Mouse (Mus musculus) myocyte (in vitro differentiated cells): ENCODE results near the gene Ubxn6. TPM values are rescaled to one million over a fixed set of nuclear protein-coding genes. Genes with fewer than 3 reads are reported as not detected.
A peak's percentile ranks its signal among the peaks of the same experiment; 100 is the strongest.

Experiments
- H3K27me3 ChIP-seq: one replicate; pipeline ENCODE4 v1.6.1; 2011; ENCODE audit not compliant: control insufficient read depth, insufficient read depth, insufficient read length
- H3K36me3 ChIP-seq: one replicate; pipeline ENCODE4 v1.6.1; 2011; ENCODE audit not compliant: control insufficient read depth, insufficient read depth
- H3K4me2 ChIP-seq: one replicate; pipeline ENCODE4 v1.6.1; 2011; ENCODE audit warnings: low read depth, control low read depth
- H3K4me3 ChIP-seq: one replicate; pipeline ENCODE4 v1.5.1; 2011; ENCODE audit warnings: mild to moderate bottlenecking, control low read depth, moderate library complexity
- H3K79me2 ChIP-seq: one replicate; pipeline ENCODE4 v1.6.1; 2011; ENCODE audit not compliant: control insufficient read depth, insufficient read depth
- H3ac ChIP-seq: one replicate; pipeline ENCODE4 v1.6.1; 2011; ENCODE audit not compliant: control insufficient read depth, insufficient read length
- CEBPB ChIP-seq: IDR thresholded peaks from 2 replicates; pipeline ENCODE4 v1.6.1; 2011; ENCODE audit warnings: mild to moderate bottlenecking, moderate library complexity; ENCODE audit not compliant: poor library complexity, insufficient read depth, severe bottlenecking
- E2F4 ChIP-seq: IDR thresholded peaks from one replicate; pipeline ENCODE4 v1.6.1; 2011; ENCODE audit warnings: mild to moderate bottlenecking, control low read depth, moderate library complexity; ENCODE audit not compliant: insufficient read depth
- MAX ChIP-seq: IDR thresholded peaks from one replicate; pipeline ENCODE4 v1.6.1; 2011; ENCODE audit warnings: low read depth, mild to moderate bottlenecking, control low read depth
- MYOD1 ChIP-seq, 3 experiments: IDR thresholded peaks; one replicate each; pipeline ENCODE4 v1.6.1; 2011; ENCODE audit warnings: control low read depth in 2 of 3, low read depth in 2 of 3, mild to moderate bottlenecking in 2 of 3, moderate library complexity in 1 of 3; ENCODE audit not compliant: insufficient read length in 2 of 3, control insufficient read depth in 1 of 3
- MYOG ChIP-seq, 3 experiments: IDR thresholded peaks; one replicate each; pipeline ENCODE4 v1.6.1; 2011; ENCODE audit warnings: control low read depth in 2 of 3, low read depth in 2 of 3, mild to moderate bottlenecking in 2 of 3; ENCODE audit not compliant: insufficient read length in 2 of 3, control insufficient read depth in 1 of 3, insufficient read depth in 1 of 3
- POLR2A ChIP-seq: IDR thresholded peaks from one replicate; pipeline ENCODE4 v1.6.1; 2011; ENCODE audit warnings: low read depth, mild to moderate bottlenecking, control low read depth, moderate library complexity; ENCODE audit not compliant: insufficient read length
- POLR2AphosphoS2 ChIP-seq: IDR thresholded peaks from one replicate; pipeline ENCODE4 v1.6.1; 2011; ENCODE audit warnings: low read depth, control low read depth; ENCODE audit not compliant: insufficient read length
- REST ChIP-seq: IDR thresholded peaks from one replicate; pipeline ENCODE4 v1.6.1; 2011; ENCODE audit warnings: mild to moderate bottlenecking, control low read depth, moderate library complexity; ENCODE audit not compliant: insufficient read depth, insufficient read length
- SRF ChIP-seq: IDR thresholded peaks from one replicate; pipeline ENCODE4 v1.6.1; 2011; ENCODE audit warnings: low read depth; ENCODE audit not compliant: control insufficient read depth, insufficient read length
- TCF12 ChIP-seq: IDR thresholded peaks from one replicate; pipeline ENCODE4 v1.6.1; 2011; ENCODE audit warnings: mild to moderate bottlenecking, control low read depth; ENCODE audit not compliant: poor library complexity, insufficient read depth, severe bottlenecking
- TCF3 ChIP-seq: IDR thresholded peaks from one replicate; pipeline ENCODE4 v1.6.1; 2011; ENCODE audit warnings: low read depth, control low read depth; ENCODE audit not compliant: insufficient read length
- USF1 ChIP-seq: IDR thresholded peaks from one replicate; pipeline ENCODE4 v1.6.1; 2011; ENCODE audit warnings: low read depth, mild to moderate bottlenecking, control low read depth, moderate library complexity
- polyA plus RNA-seq: library from polyadenylated mRNA; unstranded; fragments of >200 nt; fragmentation: generic; extraction: Trizol; gene quantifications from one replicate; pipeline ENCODE4 v1.2.1, GENCODE M21; 2012; ENCODE audit warnings: missing spikeins

The Ubxn6 gene
- polyA plus RNA-seq, 1 experiment: 54.3 TPM

GRCm38 (mm10) chr17:56022989-56023290 is 51.9 kb downstream of the Ubxn6 start:
- TF ChIP-seq TCF12 (no peak), SRF (no peak), POLR2AphosphoS2 (no peak), MYOG (IDR thresholded peaks at IDR 0.05; ENCODE audit: control insufficient read depth in 1 of 3, insufficient read depth in 1 of 3, insufficient read length in 2 of 3, low read depth in 2 of 3) (no peak), REST (no peak), TCF3 (no peak), POLR2A (no peak), MAX (no peak), MYOD1 (IDR thresholded peaks at IDR 0.05; ENCODE audit: control insufficient read depth in 1 of 3, insufficient read length in 2 of 3, low read depth in 2 of 3) (no peak), CEBPB (no peak), USF1 (no peak)
- Histone ChIP-seq H3K4me3 (no peak overlapping the region), H3K79me2 (peaks cover 72% of the 10 kb centered on the region), H3K36me3 (no peaks in the 10 kb centered on the region), H3ac (no peak overlapping the region), H3K4me2 (no peak overlapping the region), H3K27me3 (no peaks in the 10 kb centered on the region)

GRCm38 (mm10) chr17:56022131-56022988 is 52.5 kb downstream of the Ubxn6 start:
- Histone ChIP-seq H3K4me3 (no peak overlapping the region), H3K4me2 (no peak overlapping the region), H3K27me3 (no peaks in the 10 kb centered on the region), H3K79me2 (peaks cover 67% of the 10 kb centered on the region), H3K36me3 (no peaks in the 10 kb centered on the region), H3ac (no peak overlapping the region)
- peak; percentile 27 for TF ChIP-seq POLR2AphosphoS2
- no peak for TF ChIP-seq REST

GRCm38 (mm10) chr17:56021161-56021910 is 53.5 kb downstream of the Ubxn6 start:
- H3ac ChIP-seq: no peak overlapping the region
- H3K4me3 ChIP-seq: no peak overlapping the region
- H3K4me2 ChIP-seq: no peak overlapping the region
- TF ChIP-seq POLR2A (peak; percentile 5), CEBPB (no peak)
- no peaks in the 10 kb centered on the region for H3K27me3 ChIP-seq
- peaks cover 58% of the 10 kb centered on the region for H3K79me2 ChIP-seq
- no peaks in the 10 kb centered on the region for H3K36me3 ChIP-seq

GRCm38 (mm10) chr17:56020400-56021084 is 54.3 kb downstream of the Ubxn6 start:
- Histone ChIP-seq H3ac (no peak overlapping the region), H3K27me3 (no peaks in the 10 kb centered on the region), H3K4me3 (no peak overlapping the region), H3K79me2 (peaks cover 52% of the 10 kb centered on the region), H3K36me3 (peaks cover 6% of the 10 kb centered on the region), H3K4me2 (no peak overlapping the region)
- no peak for TF ChIP-seq TCF12
- TF ChIP-seq MYOD1 (IDR thresholded peaks at IDR 0.05; ENCODE audit: control insufficient read depth in 1 of 3, insufficient read length in 2 of 3, low read depth in 2 of 3): peak in 2 of 3 experiments; percentile 51 to 53
- TF ChIP-seq USF1: no peak
- TF ChIP-seq E2F4: no peak
- no peak for TF ChIP-seq CEBPB
- no peak for TF ChIP-seq TCF3
- TF ChIP-seq POLR2AphosphoS2: peak; percentile 72
- TF ChIP-seq POLR2A: no peak
- TF ChIP-seq REST: no peak
- TF ChIP-seq MYOG (IDR thresholded peaks at IDR 0.05; ENCODE audit: control insufficient read depth in 1 of 3, insufficient read depth in 1 of 3, insufficient read length in 2 of 3, low read depth in 2 of 3): peak in 2 of 3 experiments; percentile 45 to 90
- TF ChIP-seq MAX: no peak
- no peak for TF ChIP-seq SRF
